Mouse (Mus musculus) spleen, adult 12 weeks (tissue): ENCODE results near the gene Utp6.
"Not testable (repeated sequence)": the region's sequence is repeated elsewhere in the genome, so short reads cannot be mapped to it uniquely, and the experiment has no call there.

ENCODE experiments used
- DNase-seq: peaks from one replicate; pipeline ENCODE4 v3.0.0; 2022; ENCODE audit warnings: low spot score

Gene Utp6

DNA sequence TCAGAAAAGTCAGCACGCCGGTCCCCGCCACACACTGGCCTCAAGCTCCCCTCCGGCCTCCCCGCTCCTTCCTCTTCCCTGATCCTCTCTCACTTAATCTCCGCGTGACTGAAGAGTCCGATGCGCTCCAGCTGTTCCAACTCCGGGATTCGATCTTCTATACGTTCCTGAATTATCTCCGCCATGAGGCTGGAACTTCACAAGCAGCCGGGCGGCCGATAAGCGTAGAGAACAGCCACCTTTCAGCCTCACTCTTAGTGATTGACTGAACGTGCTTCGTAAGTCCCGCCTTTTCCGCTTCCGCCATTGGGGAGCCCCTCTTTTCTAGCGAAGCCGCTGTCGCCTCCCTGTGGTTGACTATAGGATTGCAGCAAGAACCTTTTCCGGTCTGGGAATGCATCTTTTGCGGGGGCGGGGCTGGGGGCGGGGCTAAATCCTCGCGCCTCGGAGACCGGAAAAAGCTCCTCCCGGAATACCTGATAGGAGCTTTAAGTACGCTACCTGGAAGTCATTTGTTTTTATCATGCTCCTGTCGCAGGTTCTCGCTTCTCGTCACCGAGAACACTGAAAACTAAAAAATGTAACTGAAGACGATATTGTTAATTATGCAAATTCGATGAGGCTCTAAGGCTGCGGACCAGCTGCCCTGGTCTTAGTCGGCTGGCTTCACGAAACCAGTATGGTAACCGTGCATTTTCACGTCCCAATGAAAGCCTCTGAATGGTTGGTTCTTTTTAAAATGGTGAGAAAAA, at the start of gene Utp6:
Gene Utp6, minus strand, starts transcription at position 266 of the 752 bp plus-strand sequence.
- peak; percentile 98 for DNase-seq

DNA sequence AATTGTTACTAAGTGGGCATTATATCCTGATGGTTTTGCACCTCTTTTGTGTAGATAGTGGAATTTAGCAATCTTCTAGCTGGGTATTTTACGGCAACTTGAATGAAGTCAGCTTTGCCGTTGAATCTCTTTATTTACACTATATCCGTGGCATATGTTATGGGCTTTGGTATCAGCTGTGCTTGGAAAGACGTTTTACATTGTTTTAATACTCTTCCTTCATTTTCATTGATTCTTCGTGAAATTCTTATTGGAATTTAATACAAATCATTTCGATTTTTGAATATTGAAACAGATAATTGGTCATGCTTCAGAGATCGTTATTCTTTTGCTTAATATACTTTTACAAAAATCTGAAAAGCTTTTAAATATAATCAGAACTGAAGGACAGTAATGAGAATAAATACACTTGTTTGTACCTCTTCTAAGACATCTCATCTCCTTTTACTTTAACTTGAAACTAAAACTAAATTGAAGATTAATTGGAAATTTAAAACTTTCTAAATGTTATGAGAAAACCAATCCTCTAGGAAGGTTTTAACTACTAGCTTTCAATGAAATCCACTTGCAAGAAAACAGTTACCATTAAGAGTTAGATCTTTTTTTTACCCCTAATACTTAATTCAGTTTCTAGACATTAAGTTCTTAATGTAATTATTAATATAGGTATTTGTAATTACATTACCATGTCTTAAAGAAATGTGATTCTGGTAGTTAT, 32.2 kb upstream of the Utp6 start:
- DNase-seq, result no peak

DNA sequence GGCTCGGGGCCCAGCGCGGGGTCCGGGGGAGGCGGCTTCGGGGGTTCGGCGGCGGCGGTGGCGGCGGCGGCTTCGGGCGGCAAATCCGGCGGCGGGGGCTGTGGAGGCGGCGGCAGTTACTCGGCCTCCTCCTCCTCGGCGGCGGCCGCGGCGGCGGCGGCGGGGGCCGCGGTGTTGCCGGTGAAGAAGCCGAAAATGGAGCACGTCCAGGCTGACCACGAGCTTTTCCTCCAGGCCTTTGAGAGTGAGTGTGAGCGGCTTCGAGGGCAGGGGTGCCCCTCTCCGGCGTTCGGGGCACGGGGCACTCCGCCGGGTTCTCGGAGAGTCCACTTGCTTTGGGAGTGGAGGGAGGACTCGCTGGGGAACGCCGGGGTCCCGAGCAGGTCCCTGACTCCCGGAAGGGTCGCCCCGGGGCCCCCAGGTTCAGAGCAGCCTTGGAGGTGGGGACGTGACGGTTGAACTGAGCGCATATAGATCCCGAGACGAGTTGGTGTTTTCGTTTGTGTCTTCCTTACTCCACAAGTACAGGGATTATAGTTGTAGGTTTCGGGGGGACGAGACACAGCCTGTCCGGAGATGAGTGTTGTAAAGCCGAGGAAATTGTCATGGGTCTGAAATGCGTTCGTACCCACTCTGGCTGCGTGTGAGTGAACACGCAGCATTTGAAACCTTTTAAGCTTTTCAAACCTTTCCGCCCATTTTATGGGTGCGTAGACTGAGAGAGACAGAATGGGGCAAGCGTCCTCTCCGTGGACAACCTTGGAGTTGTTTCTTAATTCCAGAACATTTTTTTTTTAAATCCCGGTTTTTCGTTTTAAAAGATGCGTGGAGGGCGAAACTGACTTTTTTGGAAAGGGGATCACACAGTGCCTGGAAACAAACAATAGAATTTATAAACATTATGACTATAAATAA, 31.4 kb upstream of the Utp6 start:
- DNase-seq, result no peak

DNA sequence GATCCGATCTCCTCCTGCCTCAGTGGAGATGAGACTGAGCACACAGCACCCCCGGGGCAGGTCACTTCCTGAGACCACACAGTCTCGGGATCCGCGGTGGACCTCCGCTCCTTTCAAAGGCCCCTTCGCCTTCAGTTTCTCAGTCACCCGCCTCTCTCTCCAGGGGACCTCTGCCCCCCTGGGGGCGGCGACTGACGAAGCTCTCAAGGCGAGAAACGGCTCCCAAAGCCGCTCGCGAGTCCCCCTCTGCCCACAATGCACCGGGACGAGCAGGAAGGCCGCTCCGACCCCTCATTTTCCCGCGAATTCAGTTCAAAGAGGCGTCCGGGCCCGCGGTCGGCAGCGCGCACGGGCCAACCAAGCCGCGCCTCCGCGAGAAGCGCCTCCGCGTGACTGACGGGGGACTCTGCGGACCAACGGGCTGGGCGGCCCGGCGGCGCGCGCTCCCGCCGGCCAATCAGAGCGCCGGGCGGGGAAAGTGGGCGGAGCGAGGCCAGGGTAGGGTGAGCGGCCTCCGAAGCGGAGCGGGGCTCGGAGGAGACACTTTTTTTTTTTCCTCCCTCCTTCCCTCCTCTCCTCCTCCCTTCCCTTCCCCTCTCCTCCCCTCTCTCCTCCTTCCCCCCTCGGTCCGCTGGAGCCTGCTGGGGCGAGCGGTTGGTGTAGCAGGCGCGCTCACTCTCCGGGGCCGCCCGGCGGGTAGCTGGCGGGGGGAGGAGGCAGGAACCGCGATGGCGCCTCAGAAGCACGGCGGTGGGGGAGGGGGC, 30.6 kb upstream of the Utp6 start, which contains the start of gene Suz12:
Gene Suz12, plus strand, starts transcription at position 515 of the 764 bp plus-strand sequence.
- DNase-seq, result peak; percentile 92

DNA sequence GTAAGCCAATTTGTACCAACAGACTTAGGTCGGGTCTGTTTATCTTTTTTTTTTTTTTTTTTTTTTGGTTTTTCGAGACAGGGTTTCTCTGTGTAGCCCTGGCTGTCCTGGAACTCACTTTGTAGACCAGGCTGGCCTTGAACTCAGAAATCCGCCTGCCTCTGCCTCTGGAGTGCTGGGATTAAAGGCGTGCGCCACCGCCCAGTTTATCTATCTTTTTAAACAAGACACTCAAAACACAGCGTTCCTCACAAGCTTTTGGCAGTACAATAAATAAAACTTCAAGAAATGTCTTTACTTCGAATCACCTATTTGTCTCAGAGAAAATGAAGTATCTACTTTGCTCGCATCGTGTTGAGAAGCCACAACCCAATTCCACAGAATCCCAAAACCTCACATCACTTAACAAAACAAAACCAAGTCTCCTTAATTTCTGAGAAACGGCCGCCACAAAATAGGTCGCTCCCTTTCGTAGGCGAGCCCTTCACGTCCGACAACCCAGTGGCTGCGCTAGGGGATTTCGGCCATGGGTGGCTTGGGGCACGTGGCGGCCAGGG, 29.9 kb upstream of the Utp6 start:
- peak; percentile 5 for DNase-seq

DNA sequence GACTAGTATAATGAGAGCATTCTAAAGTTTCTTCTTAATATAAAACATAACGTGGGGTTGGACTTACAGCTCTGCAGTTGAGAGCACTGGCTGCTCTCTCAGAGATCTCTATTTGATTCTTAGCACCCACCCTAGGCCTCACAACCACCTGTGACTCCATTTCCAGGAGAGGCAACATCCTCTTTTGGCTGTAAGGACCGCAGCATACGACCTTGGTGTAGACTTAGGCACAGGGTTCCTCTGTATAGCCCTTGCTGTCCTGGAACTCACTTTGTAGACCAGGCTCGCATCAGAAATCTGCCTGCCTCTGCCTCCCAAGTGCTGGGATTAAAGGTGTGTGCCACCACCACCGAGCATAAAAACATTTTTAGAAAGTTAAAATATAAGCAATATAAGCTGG, 29.4 kb upstream of the Utp6 start:
- no peak for DNase-seq

DNA sequence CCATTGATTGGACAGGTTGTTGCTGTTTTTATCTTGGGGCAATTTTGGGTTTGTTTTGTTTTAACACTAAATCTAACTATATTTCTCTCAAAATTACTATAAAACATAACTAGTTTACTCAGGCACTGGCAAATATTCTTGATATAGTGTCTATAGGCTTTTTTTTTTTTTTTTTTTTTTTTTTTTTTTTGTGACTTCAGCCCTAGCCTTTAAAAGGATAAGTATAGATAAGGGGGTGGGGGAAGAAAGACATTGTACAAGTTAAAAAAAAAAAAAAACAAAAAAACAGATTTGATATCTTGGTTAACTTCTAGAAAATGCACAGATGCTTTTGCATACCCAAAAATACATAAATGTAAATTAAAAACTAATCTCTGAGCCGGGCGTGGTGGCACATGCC, 27.9 kb upstream of the Utp6 start:
- DNase-seq, result no peak

DNA sequence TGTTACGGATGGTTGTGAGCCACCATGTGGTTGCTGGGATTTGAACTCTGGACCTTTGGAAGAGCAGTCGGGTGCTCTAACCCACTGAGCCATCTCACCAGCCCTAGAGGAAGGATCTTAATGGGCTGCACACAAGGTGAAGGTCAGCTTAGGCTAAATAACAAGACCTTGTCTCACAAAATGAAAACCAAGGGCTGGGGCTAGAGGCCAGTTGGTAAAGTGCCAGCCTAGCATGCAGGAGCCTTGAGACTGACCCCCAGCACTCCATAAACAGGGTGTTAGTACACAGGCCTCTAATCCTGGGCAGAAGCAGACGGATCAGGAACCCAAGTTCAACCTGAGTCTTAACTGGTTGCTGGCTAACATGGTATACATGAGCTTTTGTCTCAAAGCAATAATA, 25.7 kb upstream of the Utp6 start:
- DNase-seq, result no peak

DNA sequence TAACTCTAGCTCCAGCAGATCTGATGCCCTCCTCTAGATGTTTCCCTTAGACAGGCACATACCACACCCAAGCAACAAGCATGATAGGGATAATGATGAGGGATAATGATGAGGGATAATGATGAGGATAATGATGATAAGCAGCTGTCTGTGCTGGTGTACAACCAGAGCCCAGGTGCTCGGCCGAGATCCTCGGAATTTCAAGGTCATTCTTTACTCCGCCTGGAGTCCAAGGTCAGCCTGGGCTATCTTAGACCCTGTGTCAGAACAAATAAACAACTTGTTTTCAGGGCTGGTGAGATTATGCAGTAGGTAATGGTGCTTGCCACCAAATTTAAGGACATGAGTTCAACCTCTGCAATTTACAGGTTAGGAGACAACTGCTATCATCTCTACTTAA, 24.7 kb upstream of the Utp6 start:
- DNase-seq, result no peak

DNA sequence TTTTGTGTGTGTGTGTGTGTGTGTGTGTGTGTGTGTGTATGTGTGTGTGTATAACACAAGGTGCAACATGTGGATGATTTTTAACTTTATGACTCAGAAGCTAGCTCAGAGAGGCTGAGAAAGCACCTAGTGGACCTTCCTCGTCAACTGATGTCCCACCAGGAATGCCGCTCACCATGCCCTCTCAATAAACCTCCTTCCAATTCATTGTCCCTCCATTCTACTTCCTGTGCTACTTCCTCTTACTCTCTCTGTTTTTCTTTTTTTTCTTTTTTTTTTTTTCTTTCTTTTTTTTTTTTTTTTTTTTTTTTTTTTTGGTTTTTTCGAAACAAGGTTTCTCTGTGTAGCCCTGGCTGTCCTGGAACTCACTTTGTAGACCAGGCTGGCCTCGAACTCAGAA, 15.6 kb upstream of the Utp6 start:
- not testable (repeated sequence) for DNase-seq

DNA sequence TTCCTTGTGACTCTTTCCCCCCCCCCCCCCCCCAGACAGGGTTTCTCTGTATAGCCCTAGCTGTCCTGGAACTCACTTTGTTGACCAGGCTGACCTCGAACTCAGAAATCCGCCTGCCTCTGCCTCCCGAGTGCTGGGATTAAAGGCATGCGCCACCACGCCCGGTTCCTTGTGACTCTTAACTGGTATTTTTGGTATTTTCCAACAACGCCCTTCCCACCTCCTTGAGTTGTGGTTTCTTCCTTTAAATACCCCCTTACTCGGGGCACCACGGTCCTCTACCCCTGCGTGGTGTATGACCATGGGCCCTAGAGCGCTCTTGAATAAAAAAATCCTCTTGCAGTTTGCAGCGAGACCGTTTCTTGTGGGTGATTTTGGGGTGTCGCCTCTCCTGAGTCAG, 14.9 kb upstream of the Utp6 start:
- DNase-seq, result not testable (repeated sequence)

DNA sequence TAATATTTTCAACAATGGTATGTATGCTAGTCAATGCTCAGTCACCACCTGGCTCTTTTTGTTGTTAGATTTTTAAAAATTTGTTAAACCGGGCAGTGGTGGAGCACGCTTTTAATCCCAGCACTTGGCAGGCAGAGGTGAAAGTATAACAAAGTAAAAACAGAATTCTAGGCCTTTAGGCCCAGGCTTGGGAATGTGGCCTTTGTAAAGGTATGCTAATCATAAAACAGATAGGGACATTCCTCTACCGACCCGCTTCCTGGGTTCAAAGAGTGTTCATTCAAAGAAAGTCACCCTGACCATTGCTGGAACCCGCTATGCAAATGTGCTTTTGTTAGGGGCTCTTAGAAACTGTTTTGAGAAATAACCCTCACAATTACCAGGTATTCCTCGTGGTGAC, 14.5 kb upstream of the Utp6 start:
- not testable (repeated sequence) for DNase-seq

DNA sequence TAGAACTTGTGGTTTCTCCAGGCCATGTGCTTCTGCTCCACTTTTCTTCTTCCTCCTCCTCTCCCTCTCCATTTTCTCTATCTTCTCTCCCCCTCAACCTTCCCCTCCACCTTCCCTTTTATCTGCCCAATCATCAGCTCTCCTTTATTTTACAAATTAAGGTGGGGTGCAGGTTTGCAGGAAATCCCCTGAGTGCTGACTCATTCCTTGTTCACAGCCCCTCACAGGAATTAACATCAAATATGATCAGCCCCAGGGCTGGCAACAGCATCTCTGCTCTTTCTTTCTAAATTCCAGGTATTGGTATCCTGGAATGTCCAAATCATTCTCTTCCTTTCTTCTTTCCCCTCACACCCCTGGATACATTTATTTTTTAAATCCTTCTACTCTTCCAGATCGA, 14.0 kb upstream of the Utp6 start:
- DNase-seq, result no peak

DNA sequence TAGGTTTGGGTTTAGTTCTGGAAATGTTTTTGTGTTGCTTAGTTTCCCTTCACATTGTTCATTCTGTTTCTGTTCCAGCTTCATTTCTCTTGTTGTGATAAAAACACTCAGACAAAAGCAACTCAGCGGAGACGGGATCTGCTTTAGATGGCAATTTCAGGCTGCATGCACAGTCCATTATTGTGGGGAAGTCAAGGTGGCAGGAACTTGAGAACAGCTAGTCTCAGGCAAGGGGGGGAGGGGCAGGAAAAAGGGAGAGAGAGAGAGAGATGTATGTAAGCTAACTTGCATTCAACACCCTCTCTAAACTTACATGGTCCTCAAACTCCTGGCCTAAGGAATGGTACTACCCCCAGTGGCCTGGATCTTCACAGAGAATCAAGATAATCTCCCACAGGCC, 13.2 kb upstream of the Utp6 start:
- no peak for DNase-seq

DNA sequence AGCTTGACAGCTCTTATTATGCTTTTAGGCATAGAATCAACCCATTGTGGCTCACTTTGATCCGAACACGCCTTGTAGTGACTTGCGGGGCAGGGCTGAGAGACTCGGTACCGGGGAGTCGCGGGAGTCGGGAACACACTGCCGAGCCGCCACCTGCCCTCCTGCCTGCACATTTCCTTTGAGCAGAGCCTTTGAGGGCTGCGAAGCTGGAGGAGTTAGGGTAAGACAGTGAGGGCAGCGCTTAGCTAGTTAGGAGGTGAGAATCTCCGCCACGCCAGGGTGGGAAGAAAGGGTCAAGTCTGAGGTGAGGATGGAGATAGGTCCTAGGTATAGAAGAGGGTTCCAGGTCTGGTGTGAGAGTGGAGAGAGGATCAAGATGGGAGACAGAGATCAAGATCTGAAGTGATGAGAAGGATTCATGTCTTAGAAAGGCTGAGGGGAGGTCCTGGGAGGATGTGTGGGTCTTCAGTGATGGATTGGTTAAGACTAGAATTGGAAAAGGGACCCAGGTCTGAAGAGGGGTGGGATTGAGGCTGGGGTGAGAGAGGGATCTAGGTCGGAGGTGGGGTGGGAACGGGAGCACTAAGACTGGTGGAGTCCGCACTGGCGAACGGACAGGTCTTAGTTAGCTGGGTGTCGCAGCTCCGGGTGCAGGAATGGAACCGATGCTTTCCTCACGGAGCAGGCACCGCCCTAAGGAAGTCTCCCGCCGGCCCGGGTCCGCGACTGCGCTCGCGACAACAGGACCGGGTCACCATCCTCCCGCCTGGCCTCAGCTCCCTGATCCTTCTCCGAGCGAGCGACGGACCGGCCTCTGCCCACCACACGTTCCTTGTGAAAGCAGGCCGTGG, 11.7 kb upstream of the Utp6 start:
- peak; percentile 3 for DNase-seq

DNA sequence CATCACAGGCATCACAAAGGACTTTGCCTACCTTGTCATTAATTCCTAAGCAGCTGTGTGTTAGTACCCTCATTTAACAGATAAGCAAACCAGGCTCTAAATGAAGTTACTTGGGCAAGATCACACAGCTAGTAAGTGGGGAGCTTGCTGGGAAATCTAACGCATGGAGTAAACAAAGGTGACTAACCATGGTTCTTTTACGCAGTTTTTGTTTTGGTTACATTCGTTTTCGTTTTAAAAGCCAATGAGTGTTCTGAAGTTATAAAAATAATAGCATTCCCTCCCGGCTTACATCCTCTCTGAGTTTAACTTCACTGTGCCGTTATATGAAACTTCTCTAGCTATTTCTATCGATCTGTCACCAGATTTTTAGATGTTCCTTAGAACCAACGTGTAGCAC, 10.9 kb upstream of the Utp6 start:
- DNase-seq, result no peak

DNA sequence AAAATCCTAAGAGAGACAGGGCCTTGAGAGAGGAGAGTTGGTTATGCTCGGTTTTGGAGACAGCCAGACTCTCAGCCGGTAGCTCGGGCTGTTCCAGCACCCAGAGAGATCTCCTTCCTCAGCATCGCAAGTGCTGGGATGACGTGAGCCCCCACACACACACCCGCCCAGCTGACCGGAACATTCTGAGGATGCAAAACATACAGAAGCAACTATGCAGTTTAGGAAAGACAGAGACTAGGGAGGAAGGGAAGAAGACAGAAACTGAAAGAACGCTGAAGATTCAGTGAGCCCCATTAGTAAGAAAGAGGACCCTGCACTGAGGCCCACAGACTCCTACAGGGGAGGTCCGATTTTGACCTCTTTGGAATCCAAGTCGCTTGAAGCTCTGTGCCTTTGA, 5.6 kb upstream of the Utp6 start:
- no peak for DNase-seq

DNA sequence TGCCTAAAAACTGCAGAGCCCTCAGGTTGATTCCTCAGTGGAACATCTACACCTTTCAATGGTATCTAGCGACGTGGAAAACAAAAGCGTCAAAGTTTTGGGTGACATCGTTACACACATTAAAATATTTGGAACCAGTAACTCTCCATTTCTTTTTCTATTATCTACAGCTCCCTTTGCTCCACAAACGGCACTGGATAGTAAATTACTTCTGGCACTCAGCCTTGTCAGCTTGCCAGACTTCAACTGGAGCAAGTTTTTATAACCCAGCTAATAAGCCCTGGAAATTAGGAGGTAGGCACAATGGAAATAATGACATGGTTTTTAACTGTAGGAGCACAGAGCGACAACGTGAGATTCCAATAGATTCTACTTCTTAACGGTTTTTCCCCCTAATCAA, 3.7 kb upstream of the Utp6 start:
- DNase-seq, result no peak

DNA sequence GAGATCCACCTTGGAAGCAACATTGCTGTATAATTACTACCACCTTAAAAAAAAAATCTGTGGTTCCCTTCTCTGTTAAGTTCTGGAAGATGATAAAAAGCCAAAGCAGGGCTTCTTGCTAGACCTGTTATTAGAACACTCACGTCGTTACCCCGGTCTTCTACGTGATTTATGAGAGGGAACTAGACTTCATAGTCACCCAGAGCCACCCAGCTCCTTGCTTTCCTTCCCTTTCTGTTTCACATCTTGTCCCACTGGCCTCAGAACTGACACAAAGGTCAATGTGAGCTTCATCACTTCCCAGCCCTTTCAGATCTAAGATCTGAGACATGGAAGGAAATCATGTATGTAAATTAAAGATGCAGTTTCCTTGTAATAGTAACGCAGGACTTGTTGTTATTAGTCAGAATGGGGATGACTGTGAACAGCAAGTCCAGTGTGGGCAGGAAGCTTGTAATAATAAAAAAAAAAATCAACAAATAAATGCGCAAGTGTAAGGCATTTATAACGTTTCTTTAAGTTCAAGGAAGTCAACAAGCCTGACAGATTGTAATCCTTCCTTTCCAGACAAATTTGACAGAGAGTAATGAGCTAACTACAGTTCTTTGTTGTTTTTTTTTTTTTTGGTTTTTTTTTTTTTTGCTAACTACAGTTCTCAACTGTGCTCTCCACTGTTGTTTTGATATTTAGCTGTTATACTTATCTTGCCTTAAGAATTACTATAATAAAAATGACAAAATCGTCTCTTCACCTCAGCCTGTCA, 1.2 kb upstream of the Utp6 start:
- DNase-seq, result no peak

DNA sequence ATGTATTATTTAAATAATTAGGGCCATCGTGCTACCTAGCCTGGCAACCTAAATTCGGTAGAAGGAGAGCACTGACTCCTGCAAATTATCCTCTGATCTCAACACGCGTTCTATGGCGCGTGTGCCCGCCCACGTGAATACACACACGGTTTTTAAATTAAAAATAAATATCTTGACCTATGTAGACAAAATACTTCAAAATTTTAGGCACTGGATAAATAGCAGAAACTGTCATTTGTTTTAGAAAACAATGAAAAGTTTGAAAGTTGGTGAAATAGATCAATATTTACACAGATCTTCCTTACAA, 640 bp upstream of the Utp6 start:
- no peak for DNase-seq
